Mouse (Mus musculus): ENCODE data around the gene Drosha. TPM values are rescaled to one million over a fixed set of nuclear protein-coding genes. Genes with fewer than 3 reads are reported as not detected.
"Not testable (repeated sequence)": the region's sequence is repeated elsewhere in the genome, so short reads cannot be mapped to it uniquely, and the experiment has no call there.

Drosha gene
- polyA plus RNA-seq, 1 experiment, result 14.4 TPM

DNA sequence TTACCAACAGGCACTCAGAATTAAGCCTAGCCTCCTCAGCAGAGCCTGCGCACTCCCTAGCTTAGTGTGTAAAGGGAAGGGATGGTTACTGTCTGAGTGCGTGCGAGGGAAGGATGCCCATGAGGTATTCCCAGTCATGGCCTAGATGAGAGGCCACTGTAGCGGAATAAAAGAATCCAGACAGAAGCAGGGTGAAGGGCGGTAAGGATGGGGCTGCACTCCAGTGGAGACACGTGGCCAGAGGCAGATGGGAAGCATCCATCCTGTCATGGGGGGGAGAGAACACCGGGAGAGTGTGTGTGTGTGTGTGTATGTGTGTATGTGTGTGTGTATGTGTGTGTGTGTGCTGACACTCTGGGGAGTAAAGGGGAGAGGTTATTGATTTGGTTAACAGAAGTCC, 86.5 kb downstream of the Drosha start:
- TF ChIP-seq POLR2A (IDR thresholded peaks at IDR 0.05; ENCODE audit: control insufficient read depth, low read depth, low read length) (no peak), CTCF (IDR thresholded peaks at IDR 0.05; ENCODE audit: control insufficient read depth, insufficient read depth, insufficient replicate concordance, low read depth, low read length) (no peak)
- Histone ChIP-seq H3K27ac (ENCODE audit: control insufficient read depth, insufficient read depth, low read depth, low read length) (no peak overlapping the region), H3K4me3 (ENCODE audit: control insufficient read depth, low read depth, low read length) (no peak overlapping the region), H3K4me1 (ENCODE audit: control insufficient read depth, insufficient read depth, low read length) (no peaks in the 10 kb centered on the region), H3K36me3 (ENCODE audit: control insufficient read depth, insufficient read depth, low read length) (peaks cover 5% of the 10 kb centered on the region), H3K27me3 (ENCODE audit: control insufficient read depth, insufficient read depth, low read length) (no peaks in the 10 kb centered on the region)

DNA sequence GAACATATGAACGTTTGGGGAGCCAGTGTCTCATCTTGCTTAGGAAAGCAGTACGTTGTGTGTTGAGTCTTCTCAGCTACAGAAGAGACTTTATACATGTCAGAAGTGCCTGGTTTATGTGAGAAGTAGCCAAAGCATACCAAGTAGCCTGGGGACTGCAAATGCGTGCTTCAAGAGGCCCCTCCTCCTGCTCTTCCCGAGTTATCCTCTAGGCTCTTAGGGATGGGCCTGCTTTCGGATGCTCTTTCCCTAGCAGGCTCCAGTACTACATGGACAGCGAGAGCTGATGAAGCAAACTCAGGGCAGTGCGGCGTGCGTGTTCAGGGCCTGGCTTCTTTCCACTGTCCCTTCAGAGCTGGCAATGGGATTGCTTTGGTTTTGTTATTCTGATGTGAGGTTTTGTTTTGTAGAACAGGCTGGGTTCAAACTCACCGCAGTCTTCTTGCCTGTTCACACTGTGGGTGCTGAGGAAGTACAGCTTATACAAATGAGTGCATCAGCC, 91.8 kb downstream of the Drosha start:
- Histone ChIP-seq H3K36me3 (ENCODE audit: control insufficient read depth, insufficient read depth, low read length) (peaks cover 5% of the 10 kb centered on the region), H3K4me3 (ENCODE audit: control insufficient read depth, low read depth, low read length) (no peak overlapping the region), H3K27ac (ENCODE audit: control insufficient read depth, insufficient read depth, low read depth, low read length) (no peak overlapping the region), H3K27me3 (ENCODE audit: control insufficient read depth, insufficient read depth, low read length) (no peaks in the 10 kb centered on the region), H3K4me1 (ENCODE audit: control insufficient read depth, insufficient read depth, low read length) (no peaks in the 10 kb centered on the region)
- TF ChIP-seq CTCF (IDR thresholded peaks at IDR 0.05; ENCODE audit: control insufficient read depth, insufficient read depth, insufficient replicate concordance, low read depth, low read length), result no peak
- TF ChIP-seq POLR2A (IDR thresholded peaks at IDR 0.05; ENCODE audit: control insufficient read depth, low read depth, low read length), result no peak

- not testable (repeated sequence) for H3K4me1 ChIP-seq (ENCODE audit: control insufficient read depth, insufficient read depth, low read length); H3K27ac ChIP-seq (ENCODE audit: control insufficient read depth, insufficient read depth, low read depth, low read length); H3K36me3 ChIP-seq (ENCODE audit: control insufficient read depth, insufficient read depth, low read length); H3K27me3 ChIP-seq (ENCODE audit: control insufficient read depth, insufficient read depth, low read length); H3K4me3 ChIP-seq (ENCODE audit: control insufficient read depth, low read depth, low read length)
Observed at GRCm38 (mm10) chr15:12919326-12919966, 94.8 kb downstream of the Drosha start.

DNA sequence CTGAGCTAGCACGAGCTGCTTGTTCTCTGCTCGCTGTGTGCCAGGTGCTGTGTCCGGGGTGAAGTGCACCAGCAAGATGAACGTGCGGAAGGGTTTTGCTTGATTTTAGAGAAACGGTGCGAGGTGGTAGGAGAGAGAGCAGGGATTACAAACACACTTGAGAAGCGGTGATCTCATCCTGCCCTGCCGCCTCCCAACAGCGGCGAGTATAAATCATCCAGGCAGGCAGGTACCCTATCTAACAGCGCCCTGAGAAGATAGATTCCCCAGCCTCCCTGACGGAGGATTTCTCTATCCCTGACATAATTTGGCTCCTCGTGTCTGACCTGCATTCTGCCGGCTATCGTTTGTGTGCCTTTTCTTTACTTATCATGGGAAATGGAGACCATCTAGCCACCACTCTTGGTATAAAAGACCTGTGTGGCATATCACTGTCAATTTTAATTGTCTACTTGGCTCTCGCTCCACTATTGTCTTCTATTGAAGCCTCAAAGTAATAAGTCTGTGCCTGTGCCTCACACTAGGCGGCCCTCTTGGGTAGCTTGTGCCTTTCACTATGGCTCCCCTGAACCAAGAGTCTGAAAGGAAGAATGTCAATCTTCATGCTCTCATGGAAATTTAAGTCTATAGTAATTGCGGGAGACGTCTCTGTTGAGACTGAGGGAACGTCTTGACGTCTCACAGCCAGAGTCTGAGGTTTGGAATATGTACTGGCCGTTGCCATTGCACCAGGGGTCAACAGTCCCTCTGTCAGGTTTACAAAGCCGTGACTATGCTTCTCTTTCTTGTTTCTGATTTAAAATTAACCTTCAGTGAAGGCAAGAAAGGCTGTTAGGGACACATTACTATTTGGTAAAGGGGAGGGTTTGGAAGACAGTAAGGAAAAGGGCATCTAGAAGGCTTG, 95.6 kb downstream of the Drosha start:
- H3K27ac ChIP-seq (ENCODE audit: control insufficient read depth, insufficient read depth, low read depth, low read length), result no peak overlapping the region
- no peak overlapping the region for H3K4me3 ChIP-seq (ENCODE audit: control insufficient read depth, low read depth, low read length)
- no peaks in the 10 kb centered on the region for H3K4me1 ChIP-seq (ENCODE audit: control insufficient read depth, insufficient read depth, low read length)
- peaks cover 1% of the 10 kb centered on the region for H3K36me3 ChIP-seq (ENCODE audit: control insufficient read depth, insufficient read depth, low read length)
- H3K27me3 ChIP-seq (ENCODE audit: control insufficient read depth, insufficient read depth, low read length), result no peaks in the 10 kb centered on the region
- TF ChIP-seq CTCF (IDR thresholded peaks at IDR 0.05; ENCODE audit: control insufficient read depth, insufficient read depth, insufficient replicate concordance, low read depth, low read length) (no peak), POLR2A (IDR thresholded peaks at IDR 0.05; ENCODE audit: control insufficient read depth, low read depth, low read length) (no peak)

- Histone ChIP-seq H3K27ac (ENCODE audit: control insufficient read depth, insufficient read depth, low read depth, low read length) (no peak overlapping the region), H3K4me1 (ENCODE audit: control insufficient read depth, insufficient read depth, low read length) (no peaks in the 10 kb centered on the region), H3K27me3 (ENCODE audit: control insufficient read depth, insufficient read depth, low read length) (no peaks in the 10 kb centered on the region), H3K4me3 (ENCODE audit: control insufficient read depth, low read depth, low read length) (no peak overlapping the region), H3K36me3 (ENCODE audit: control insufficient read depth, insufficient read depth, low read length) (no peaks in the 10 kb centered on the region; the same call in 1 of the 2 replicates)
- no peak for TF ChIP-seq POLR2A (IDR thresholded peaks at IDR 0.05; ENCODE audit: control insufficient read depth, low read depth, low read length)
- TF ChIP-seq CTCF (IDR thresholded peaks at IDR 0.05; ENCODE audit: control insufficient read depth, insufficient read depth, insufficient replicate concordance, low read depth, low read length), result no peak
Observed at GRCm38 (mm10) chr15:12921901-12922300, 97.3 kb downstream of the Drosha start.

GRCm38 (mm10) chr15:12923826-12924225, 99.2 kb downstream of the Drosha start:
- Histone ChIP-seq H3K4me1 (ENCODE audit: control insufficient read depth, insufficient read depth, low read length) (no peaks in the 10 kb centered on the region), H3K27me3 (ENCODE audit: control insufficient read depth, insufficient read depth, low read length) (no peaks in the 10 kb centered on the region), H3K27ac (ENCODE audit: control insufficient read depth, insufficient read depth, low read depth, low read length) (no peak overlapping the region), H3K36me3 (ENCODE audit: control insufficient read depth, insufficient read depth, low read length) (no peaks in the 10 kb centered on the region; the same call in 1 of the 2 replicates), H3K4me3 (ENCODE audit: control insufficient read depth, low read depth, low read length) (no peak overlapping the region)
- TF ChIP-seq CTCF (IDR thresholded peaks at IDR 0.05; ENCODE audit: control insufficient read depth, insufficient read depth, insufficient replicate concordance, low read depth, low read length) (no peak), POLR2A (IDR thresholded peaks at IDR 0.05; ENCODE audit: control insufficient read depth, low read depth, low read length) (no peak)

- TF ChIP-seq POLR2A (IDR thresholded peaks at IDR 0.05; ENCODE audit: control insufficient read depth, low read depth, low read length) (no peak), CTCF (IDR thresholded peaks at IDR 0.05; ENCODE audit: control insufficient read depth, insufficient read depth, insufficient replicate concordance, low read depth, low read length) (no peak)
- H3K36me3 ChIP-seq (ENCODE audit: control insufficient read depth, insufficient read depth, low read length), result no peaks in the 10 kb centered on the region; the same call in 1 of the 2 replicates
- H3K27ac ChIP-seq (ENCODE audit: control insufficient read depth, insufficient read depth, low read depth, low read length), result no peak overlapping the region
- no peak overlapping the region for H3K4me3 ChIP-seq (ENCODE audit: control insufficient read depth, low read depth, low read length)
- H3K27me3 ChIP-seq (ENCODE audit: control insufficient read depth, insufficient read depth, low read length), result no peaks in the 10 kb centered on the region
- H3K4me1 ChIP-seq (ENCODE audit: control insufficient read depth, insufficient read depth, low read length), result no peaks in the 10 kb centered on the region
Observed at GRCm38 (mm10) chr15:12931481-12931880, 106.9 kb downstream of the Drosha start.

Data from testis, adult 2 months (tissue).